Mouse (Mus musculus): ENCODE measurements at regions not wholly inside any gene's neighbourhood (a gene's known extent, or its start where the extent isn't known, plus 50 kb on each side); places are given as distances from the start of the nearest gene placed in this dataset.

- no peak overlapping the region for H3K4me2 ChIP-seq (replicated peaks; ENCODE audit: low read depth, low read length)
- H3K36me3 ChIP-seq (ENCODE audit: control insufficient read depth, insufficient read depth, low read length) = no peaks in the 10 kb centered on the region
- no peaks in the 10 kb centered on the region for H3K9me3 ChIP-seq (ENCODE audit: control insufficient read depth, low read depth, low read length)
- no peak overlapping the region for H3K9ac ChIP-seq (replicated peaks; ENCODE audit: low read depth, low read length)
- no peak for ATAC-seq (ENCODE audit: insufficient number of reproducible peaks, insufficient read depth, low FRiP score, low read depth)
- no peaks in the 10 kb centered on the region for H3K4me1 ChIP-seq (ENCODE audit: control insufficient read depth, insufficient read depth, low read length)
- H3K27ac ChIP-seq (ENCODE audit: low read length) = no peak overlapping the region
- 90% methylated on average over 4 of the region's 4 CpGs for WGBS
- no peaks in the 10 kb centered on the region for H3K27me3 ChIP-seq (ENCODE audit: control insufficient read depth, insufficient read depth, low read length)
- no peak overlapping the region for H3K4me3 ChIP-seq (ENCODE audit: low read depth, low read length)
These were observed 210.9 kb upstream of the Emcn start for GRCm38 (mm10) chr3:137129967-137130366.

GRCm38 (mm10) chr3:137142041-137142440 lies 198.8 kb upstream of the Emcn start:
- no peaks in the 10 kb centered on the region for H3K4me1 ChIP-seq (ENCODE audit: control insufficient read depth, insufficient read depth, low read length)
- 36% methylated on average over 3 of the region's 3 CpGs for WGBS
- H3K4me2 ChIP-seq (replicated peaks; ENCODE audit: low read depth, low read length) = no peak overlapping the region
- no peaks in the 10 kb centered on the region for H3K36me3 ChIP-seq (ENCODE audit: control insufficient read depth, insufficient read depth, low read length)
- no peaks in the 10 kb centered on the region for H3K9me3 ChIP-seq (ENCODE audit: control insufficient read depth, low read depth, low read length)
- H3K27me3 ChIP-seq (ENCODE audit: control insufficient read depth, insufficient read depth, low read length) = no peaks in the 10 kb centered on the region
- no peak overlapping the region for H3K9ac ChIP-seq (replicated peaks; ENCODE audit: low read depth, low read length)
- no peak overlapping the region for H3K27ac ChIP-seq (ENCODE audit: low read length)
- ATAC-seq (ENCODE audit: insufficient number of reproducible peaks, insufficient read depth, low FRiP score, low read depth) = no peak
- no peak overlapping the region for H3K4me3 ChIP-seq (ENCODE audit: low read depth, low read length)

- Histone ChIP-seq H3K9ac (replicated peaks; ENCODE audit: low read depth, low read length) (no peak overlapping the region), H3K9me3 (ENCODE audit: control insufficient read depth, low read depth, low read length) (no peaks in the 10 kb centered on the region), H3K4me2 (replicated peaks; ENCODE audit: low read depth, low read length) (no peak overlapping the region), H3K4me3 (ENCODE audit: low read depth, low read length) (no peak overlapping the region), H3K27ac (ENCODE audit: low read length) (no peak overlapping the region), H3K36me3 (ENCODE audit: control insufficient read depth, insufficient read depth, low read length) (no peaks in the 10 kb centered on the region), H3K27me3 (ENCODE audit: control insufficient read depth, insufficient read depth, low read length) (no peaks in the 10 kb centered on the region), H3K4me1 (ENCODE audit: control insufficient read depth, insufficient read depth, low read length) (no peaks in the 10 kb centered on the region)
- ATAC-seq (ENCODE audit: insufficient number of reproducible peaks, insufficient read depth, low FRiP score, low read depth) = no peak
These were observed 194.8 kb upstream of the Emcn start for GRCm38 (mm10) chr3:137146062-137146461.

GRCm38 (mm10) chr3:137147405-137147804 lies 193.5 kb upstream of the Emcn start:
- no peaks in the 10 kb centered on the region for H3K36me3 ChIP-seq (ENCODE audit: control insufficient read depth, insufficient read depth, low read length)
- no peaks in the 10 kb centered on the region for H3K9me3 ChIP-seq (ENCODE audit: control insufficient read depth, low read depth, low read length)
- no peak overlapping the region for H3K27ac ChIP-seq (ENCODE audit: low read length)
- no peak overlapping the region for H3K9ac ChIP-seq (replicated peaks; ENCODE audit: low read depth, low read length)
- 73% methylated on average over 5 of the region's 5 CpGs for WGBS
- H3K4me3 ChIP-seq (ENCODE audit: low read depth, low read length) = no peak overlapping the region
- no peaks in the 10 kb centered on the region for H3K27me3 ChIP-seq (ENCODE audit: control insufficient read depth, insufficient read depth, low read length)
- H3K4me1 ChIP-seq (ENCODE audit: control insufficient read depth, insufficient read depth, low read length) = no peaks in the 10 kb centered on the region
- no peak for ATAC-seq (ENCODE audit: insufficient number of reproducible peaks, insufficient read depth, low FRiP score, low read depth)
- H3K4me2 ChIP-seq (replicated peaks; ENCODE audit: low read depth, low read length) = no peak overlapping the region

GRCm38 (mm10) chr3:137150414-137151010 lies 190.4 kb upstream of the Emcn start:
- H3K4me2 ChIP-seq (replicated peaks; ENCODE audit: low read depth, low read length) = no peak overlapping the region
- 64% methylated on average over 14 of the region's 14 CpGs for WGBS
- no peak; the same call in 1 of the 2 replicates for ATAC-seq (ENCODE audit: insufficient number of reproducible peaks, insufficient read depth, low FRiP score, low read depth)

GRCm38 (mm10) chr3:137151431-137151830 lies 189.4 kb upstream of the Emcn start:
- Histone ChIP-seq H3K4me2 (replicated peaks; ENCODE audit: low read depth, low read length) (no peak overlapping the region), H3K27ac (ENCODE audit: low read length) (no peak overlapping the region), H3K4me1 (ENCODE audit: control insufficient read depth, insufficient read depth, low read length) (no peaks in the 10 kb centered on the region), H3K36me3 (ENCODE audit: control insufficient read depth, insufficient read depth, low read length) (no peaks in the 10 kb centered on the region), H3K27me3 (ENCODE audit: control insufficient read depth, insufficient read depth, low read length) (no peaks in the 10 kb centered on the region), H3K9ac (replicated peaks; ENCODE audit: low read depth, low read length) (no peak overlapping the region), H3K4me3 (ENCODE audit: low read depth, low read length) (no peak overlapping the region), H3K9me3 (ENCODE audit: control insufficient read depth, low read depth, low read length) (no peaks in the 10 kb centered on the region)
- no peak for ATAC-seq (ENCODE audit: insufficient number of reproducible peaks, insufficient read depth, low FRiP score, low read depth)
- 90% methylated on average over 1 of the region's 1 CpGs for WGBS

More at GRCm38 (mm10) chr3:137150414-137151010, 190.4 kb upstream of the Emcn start:
- no peaks in the 10 kb centered on the region for H3K9me3 ChIP-seq (ENCODE audit: control insufficient read depth, low read depth, low read length)
- no peak overlapping the region for H3K27ac ChIP-seq (ENCODE audit: low read length)
- no peak overlapping the region for H3K4me3 ChIP-seq (ENCODE audit: low read depth, low read length)
- no peak overlapping the region for H3K9ac ChIP-seq (replicated peaks; ENCODE audit: low read depth, low read length)
- H3K4me1 ChIP-seq (ENCODE audit: control insufficient read depth, insufficient read depth, low read length) = no peaks in the 10 kb centered on the region
- H3K36me3 ChIP-seq (ENCODE audit: control insufficient read depth, insufficient read depth, low read length) = no peaks in the 10 kb centered on the region
- H3K27me3 ChIP-seq (ENCODE audit: control insufficient read depth, insufficient read depth, low read length) = no peaks in the 10 kb centered on the region

GRCm38 (mm10) chr3:137153234-137153633 lies 187.6 kb upstream of the Emcn start:
- H3K27me3 ChIP-seq (ENCODE audit: control insufficient read depth, insufficient read depth, low read length) = no peaks in the 10 kb centered on the region
- H3K36me3 ChIP-seq (ENCODE audit: control insufficient read depth, insufficient read depth, low read length) = no peaks in the 10 kb centered on the region
- H3K4me2 ChIP-seq (replicated peaks; ENCODE audit: low read depth, low read length) = no peak overlapping the region
- H3K9me3 ChIP-seq (ENCODE audit: control insufficient read depth, low read depth, low read length) = no peaks in the 10 kb centered on the region
- no peak for ATAC-seq (ENCODE audit: insufficient number of reproducible peaks, insufficient read depth, low FRiP score, low read depth)
- no peak overlapping the region for H3K4me3 ChIP-seq (ENCODE audit: low read depth, low read length)
- no peaks in the 10 kb centered on the region for H3K4me1 ChIP-seq (ENCODE audit: control insufficient read depth, insufficient read depth, low read length)
- no peak overlapping the region for H3K27ac ChIP-seq (ENCODE audit: low read length)
- H3K9ac ChIP-seq (replicated peaks; ENCODE audit: low read depth, low read length) = no peak overlapping the region
- 60% methylated on average over 6 of the region's 6 CpGs for WGBS

- Histone ChIP-seq H3K9me3 (ENCODE audit: control insufficient read depth, low read depth, low read length) (no peaks in the 10 kb centered on the region), H3K4me2 (replicated peaks; ENCODE audit: low read depth, low read length) (no peak overlapping the region), H3K27ac (ENCODE audit: low read length) (no peak overlapping the region), H3K4me3 (ENCODE audit: low read depth, low read length) (no peak overlapping the region), H3K9ac (replicated peaks; ENCODE audit: low read depth, low read length) (no peak overlapping the region), H3K27me3 (ENCODE audit: control insufficient read depth, insufficient read depth, low read length) (no peaks in the 10 kb centered on the region), H3K4me1 (ENCODE audit: control insufficient read depth, insufficient read depth, low read length) (no peaks in the 10 kb centered on the region), H3K36me3 (ENCODE audit: control insufficient read depth, insufficient read depth, low read length) (no peaks in the 10 kb centered on the region)
- 78% methylated on average over 9 of the region's 9 CpGs for WGBS
- ATAC-seq (ENCODE audit: insufficient number of reproducible peaks, insufficient read depth, low FRiP score, low read depth) = no peak
These were observed 186.4 kb upstream of the Emcn start for GRCm38 (mm10) chr3:137154200-137155042.

Measured in stomach, embryonic 14.5 days (tissue).